Mouse (Mus musculus): Measurements from ENCODE around the gene Pla2g3. TPM values are rescaled to one million over a fixed set of nuclear protein-coding genes. Genes with fewer than 3 reads are reported as not detected.
A peak's percentile ranks its signal among the peaks of the same experiment; 100 is the strongest.

Pla2g3 gene
- polyA plus RNA-seq, 1 experiment from 2014 or later, result 0.53 TPM

GRCm38 (mm10) chr11:3494857-3495256 is 6.8 kb downstream of the Pla2g3 start:
- WGBS, result 79% methylated on average over 17 of the region's 17 CpGs
- 0 out of 2 replicates have a peak overlapping the region, but pooled peaks have one; percentile 34 for H3K9ac ChIP-seq (replicated peaks)
- 0 out of 2 replicates have a peak, but pooled peaks cover 7% of the 10 kb centered on the region for H3K4me1 ChIP-seq (replicated peaks)
- no peak overlapping the region for H3K4me2 ChIP-seq
- no peaks in the 10 kb centered on the region for H3K27me3 ChIP-seq
- no peak overlapping the region for H3K4me3 ChIP-seq (replicated peaks)
- ATAC-seq (ENCODE audit: insufficient number of reproducible peaks, insufficient read depth, low FRiP score, low TSS enrichment, low read depth), result no peak
- H3K9me3 ChIP-seq, result no peaks in the 10 kb centered on the region
- no peak overlapping the region for H3K27ac ChIP-seq
- no peaks in the 10 kb centered on the region for H3K36me3 ChIP-seq

GRCm38 (mm10) chr11:3495496-3495895 is 7.4 kb downstream of the Pla2g3 start:
- no peak overlapping the region for H3K9ac ChIP-seq (replicated peaks)
- no peak overlapping the region for H3K4me2 ChIP-seq
- no peak for ATAC-seq (ENCODE audit: insufficient number of reproducible peaks, insufficient read depth, low FRiP score, low TSS enrichment, low read depth)
- H3K9me3 ChIP-seq, result no peaks in the 10 kb centered on the region
- 0 out of 2 replicates have a peak, but pooled peaks cover 7% of the 10 kb centered on the region for H3K4me1 ChIP-seq (replicated peaks)
- H3K4me3 ChIP-seq (replicated peaks), result no peak overlapping the region
- 91% methylated on average over 14 of the region's 14 CpGs for WGBS
- no peaks in the 10 kb centered on the region for H3K36me3 ChIP-seq
- no peak overlapping the region for H3K27ac ChIP-seq
- no peaks in the 10 kb centered on the region for H3K27me3 ChIP-seq

GRCm38 (mm10) chr11:3496756-3497155 is 8.7 kb downstream of the Pla2g3 start:
- no peaks in the 10 kb centered on the region for H3K9me3 ChIP-seq
- H3K36me3 ChIP-seq, result no peaks in the 10 kb centered on the region
- H3K4me2 ChIP-seq, result no peak overlapping the region
- H3K27me3 ChIP-seq, result 0 out of 2 replicates have a peak, but pooled peaks cover 2% of the 10 kb centered on the region
- no peak for ATAC-seq (ENCODE audit: insufficient number of reproducible peaks, insufficient read depth, low FRiP score, low TSS enrichment, low read depth)
- H3K27ac ChIP-seq, result no peak overlapping the region
- 0 out of 2 replicates have a peak, but pooled peaks cover 7% of the 10 kb centered on the region for H3K4me1 ChIP-seq (replicated peaks)
- H3K4me3 ChIP-seq (replicated peaks), result no peak overlapping the region
- 55% methylated on average over 5 of the region's 5 CpGs for WGBS
- no peak overlapping the region for H3K9ac ChIP-seq (replicated peaks)

- no peak for ATAC-seq (ENCODE audit: insufficient number of reproducible peaks, insufficient read depth, low FRiP score, low TSS enrichment, low read depth)
- Histone ChIP-seq H3K4me3 (replicated peaks) (no peak overlapping the region), H3K27ac (no peak overlapping the region), H3K27me3 (peaks cover 7% of the 10 kb centered on the region; the same call in 1 of the 2 replicates), H3K9me3 (no peaks in the 10 kb centered on the region), H3K36me3 (no peaks in the 10 kb centered on the region), H3K9ac (replicated peaks) (no peak overlapping the region), H3K4me2 (no peak overlapping the region), H3K4me1 (replicated peaks) (0 out of 2 replicates have a peak, but pooled peaks cover 7% of the 10 kb centered on the region)
- 82% methylated on average over 1 of the region's 1 CpGs for WGBS
Measured at GRCm38 (mm10) chr11:3497296-3497695, 9.2 kb downstream of the Pla2g3 start.

- no peaks in the 10 kb centered on the region for H3K4me1 ChIP-seq (replicated peaks)
- no peaks in the 10 kb centered on the region for H3K36me3 ChIP-seq
- H3K9me3 ChIP-seq, result no peaks in the 10 kb centered on the region
- WGBS, result 72% methylated on average over 17 of the region's 17 CpGs
- no peak overlapping the region for H3K4me2 ChIP-seq
- no peak overlapping the region for H3K4me3 ChIP-seq (replicated peaks)
- no peak overlapping the region for H3K9ac ChIP-seq (replicated peaks)
- no peak for ATAC-seq (ENCODE audit: insufficient number of reproducible peaks, insufficient read depth, low FRiP score, low TSS enrichment, low read depth)
- H3K27me3 ChIP-seq, result peaks cover 18% of the 10 kb centered on the region
- no peak overlapping the region for H3K27ac ChIP-seq
Measured at GRCm38 (mm10) chr11:3502057-3502456, 14.0 kb downstream of the Pla2g3 start.

- WGBS, result 76% methylated on average over 18 of the region's 18 CpGs
- ATAC-seq (ENCODE audit: insufficient number of reproducible peaks, insufficient read depth, low FRiP score, low TSS enrichment, low read depth), result no peak
- H3K4me1 ChIP-seq (replicated peaks), result no peaks in the 10 kb centered on the region
- no peak overlapping the region for H3K27ac ChIP-seq
- peaks cover 20% of the 10 kb centered on the region for H3K27me3 ChIP-seq
- H3K4me2 ChIP-seq, result no peak overlapping the region
- no peaks in the 10 kb centered on the region for H3K36me3 ChIP-seq
- no peak overlapping the region for H3K4me3 ChIP-seq (replicated peaks)
- H3K9ac ChIP-seq (replicated peaks), result no peak overlapping the region
- H3K9me3 ChIP-seq, result no peaks in the 10 kb centered on the region
Measured at GRCm38 (mm10) chr11:3502459-3503072, 14.5 kb downstream of the Pla2g3 start.

GRCm38 (mm10) chr11:3503755-3504693 is 15.9 kb downstream of the Pla2g3 start:
- 62% methylated on average over 11 of the region's 11 CpGs for WGBS
- Histone ChIP-seq H3K9me3 (no peaks in the 10 kb centered on the region), H3K9ac (replicated peaks) (no peak overlapping the region), H3K27ac (no peak overlapping the region), H3K4me3 (replicated peaks) (no peak overlapping the region), H3K4me2 (no peak overlapping the region), H3K4me1 (replicated peaks) (no peaks in the 10 kb centered on the region), H3K36me3 (no peaks in the 10 kb centered on the region), H3K27me3 (peaks cover 20% of the 10 kb centered on the region)
- no peak for ATAC-seq (ENCODE audit: insufficient number of reproducible peaks, insufficient read depth, low FRiP score, low TSS enrichment, low read depth)

- no peaks in the 10 kb centered on the region for H3K9me3 ChIP-seq
- 50% methylated on average over 7 of the region's 7 CpGs for WGBS
- no peak overlapping the region for H3K4me3 ChIP-seq (replicated peaks)
- no peak overlapping the region for H3K4me2 ChIP-seq
- H3K4me1 ChIP-seq (replicated peaks), result no peaks in the 10 kb centered on the region
- no peaks in the 10 kb centered on the region for H3K36me3 ChIP-seq
- no peak for ATAC-seq (ENCODE audit: insufficient number of reproducible peaks, insufficient read depth, low FRiP score, low TSS enrichment, low read depth)
- peaks cover 12% of the 10 kb centered on the region for H3K27me3 ChIP-seq
- no peak overlapping the region for H3K27ac ChIP-seq
- H3K9ac ChIP-seq (replicated peaks), result no peak overlapping the region
Measured at GRCm38 (mm10) chr11:3508226-3508625, 20.1 kb downstream of the Pla2g3 start.

- Histone ChIP-seq H3K9me3 (no peaks in the 10 kb centered on the region), H3K9ac (replicated peaks) (no peak overlapping the region), H3K4me2 (no peak overlapping the region), H3K36me3 (no peaks in the 10 kb centered on the region), H3K4me1 (replicated peaks) (no peaks in the 10 kb centered on the region), H3K4me3 (replicated peaks) (no peak overlapping the region), H3K27me3 (peaks cover 7% of the 10 kb centered on the region; the same call in 1 of the 2 replicates), H3K27ac (no peak overlapping the region)
- ATAC-seq (ENCODE audit: insufficient number of reproducible peaks, insufficient read depth, low FRiP score, low TSS enrichment, low read depth), result no peak
- WGBS, result 70% methylated on average over 8 of the region's 8 CpGs
Measured at GRCm38 (mm10) chr11:3509181-3510085, 21.3 kb downstream of the Pla2g3 start.

GRCm38 (mm10) chr11:3510321-3510720 is 22.2 kb downstream of the Pla2g3 start:
- 77% methylated on average over 2 of the region's 2 CpGs for WGBS
- Histone ChIP-seq H3K36me3 (no peaks in the 10 kb centered on the region), H3K9ac (replicated peaks) (no peak overlapping the region), H3K27ac (no peak overlapping the region), H3K27me3 (peaks cover 13% of the 10 kb centered on the region), H3K4me3 (replicated peaks) (no peak overlapping the region), H3K4me1 (replicated peaks) (0 out of 2 replicates have a peak, but pooled peaks cover 3% of the 10 kb centered on the region), H3K4me2 (no peak overlapping the region), H3K9me3 (no peaks in the 10 kb centered on the region)
- ATAC-seq (ENCODE audit: insufficient number of reproducible peaks, insufficient read depth, low FRiP score, low TSS enrichment, low read depth), result no peak

Data from limb, embryonic 12.5 days (tissue).